Mouse (Mus musculus) G1E (cell line): ENCODE results near the gene Gm35134. TPM values are rescaled to one million over a fixed set of nuclear protein-coding genes. Genes with fewer than 3 reads are reported as not detected.
"Not testable (repeated sequence)": the region's sequence is repeated elsewhere in the genome, so short reads cannot be mapped to it uniquely, and the experiment has no call there.

Experiments used
- ATAC-seq: 2 replicates; pipeline ENCODE4 v1.8.0; 2016; ENCODE audit warnings: mild to moderate bottlenecking; ENCODE audit not compliant: insufficient number of reproducible peaks, poor library complexity, low FRiP score, severe bottlenecking; ENCODE audit errors: extremely low read depth
- DNase-seq: peaks from one replicate; pipeline ENCODE4 v3.0.0; 2012; ENCODE audit warnings: low spot score
- H3K27me3 ChIP-seq: 2 replicates; pipeline ENCODE4 v1.6.1; 2012; ENCODE audit warnings: mild to moderate bottlenecking, low read length, inconsistent platforms; ENCODE audit not compliant: insufficient read depth
- H3K36me3 ChIP-seq: replicated peaks from 2 replicates; pipeline ENCODE3; 2012; ENCODE audit warnings: mild to moderate bottlenecking, inconsistent platforms
- H3K4me1 ChIP-seq: 2 replicates; pipeline ENCODE4 v1.6.1; 2012; ENCODE audit warnings: low read depth, low read length, inconsistent platforms, mixed read lengths; ENCODE audit not compliant: insufficient read depth
- H3K4me3 ChIP-seq: 2 replicates; pipeline ENCODE4 v1.5.1; 2012; ENCODE audit warnings: low read depth, mild to moderate bottlenecking, inconsistent platforms, low read length, moderate library complexity, mixed read lengths
- H3K9me3 ChIP-seq: replicated peaks from 2 replicates; pipeline ENCODE4 v1.6.1; 2012; ENCODE audit warnings: inconsistent platforms
- polyA plus RNA-seq: library from polyadenylated mRNA; stranded (reverse); fragments of >175 nt; gene quantifications from 2 replicates; pipeline ENCODE4 v1.2.3, GENCODE M21; 2012
- total RNA-seq, 2 experiments: library from RNA; stranded (forward) in 1 of 2; stranded (reverse) in 1 of 2; fragments of 200-1000 nt in 1 of 2; fragments of >200 nt in 1 of 2; fragmentation: Nextera tagmentation in 1 of 2; gene quantifications; 2 replicates each; pipeline ENCODE4 v1.2.3; 2014 to 2017

Gm35134 gene
- total RNA-seq (2014; fragmentation: Nextera tagmentation) (not detected in 2 replicates), total RNA-seq (2017) (not detected in 2 replicates), polyA plus RNA-seq (not detected in 2 replicates)

DNA sequence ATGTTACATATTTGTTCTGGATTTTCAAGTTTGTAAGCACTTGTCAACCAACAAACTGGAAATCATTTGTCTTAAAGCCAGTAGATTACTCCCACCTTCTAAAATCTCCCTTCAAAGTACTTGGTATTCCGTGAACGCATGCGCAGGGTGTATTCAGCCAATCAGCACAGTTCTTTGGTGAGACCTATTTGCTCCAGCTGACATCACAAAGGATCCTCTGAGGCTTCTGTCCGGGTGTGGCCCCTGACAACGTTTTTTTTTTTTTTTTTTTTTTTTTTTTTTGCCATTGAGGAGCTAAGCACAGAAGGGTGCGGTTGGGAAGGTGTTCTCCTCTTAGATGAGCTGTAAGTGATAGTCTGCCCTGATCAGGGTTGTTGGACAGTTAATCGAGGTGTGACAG lies at the start of gene Gm35134:
Gene Gm35134, plus strand, starts transcription at position 301 of the 400 bp plus-strand sequence.
- not testable (repeated sequence) for H3K36me3 ChIP-seq, H3K4me3 ChIP-seq, H3K9me3 ChIP-seq, DNase-seq, H3K27me3 ChIP-seq, H3K4me1 ChIP-seq, ATAC-seq
